Mouse (Mus musculus): ENCODE data around the gene Uchl4. TPM values are rescaled to one million over a fixed set of nuclear protein-coding genes. Genes with fewer than 3 reads are reported as not detected.
A peak's percentile ranks its signal among the peaks of the same experiment; 100 is the strongest.

Uchl4 gene
- polyA plus RNA-seq, 1 experiment from 2014 or later: 3.1 TPM

GRCm38 (mm10) chr9:64252591-64253020, 17.6 kb downstream of the Uchl4 start:
- H3K9me3 ChIP-seq (ENCODE audit: control insufficient read depth, low read length): no peaks in the 10 kb centered on the region
- 0 out of 2 replicates have a peak, but pooled peaks have one; percentile 14 for ATAC-seq (ENCODE audit: insufficient number of reproducible peaks, low FRiP score, low TSS enrichment, low read depth)

DNA sequence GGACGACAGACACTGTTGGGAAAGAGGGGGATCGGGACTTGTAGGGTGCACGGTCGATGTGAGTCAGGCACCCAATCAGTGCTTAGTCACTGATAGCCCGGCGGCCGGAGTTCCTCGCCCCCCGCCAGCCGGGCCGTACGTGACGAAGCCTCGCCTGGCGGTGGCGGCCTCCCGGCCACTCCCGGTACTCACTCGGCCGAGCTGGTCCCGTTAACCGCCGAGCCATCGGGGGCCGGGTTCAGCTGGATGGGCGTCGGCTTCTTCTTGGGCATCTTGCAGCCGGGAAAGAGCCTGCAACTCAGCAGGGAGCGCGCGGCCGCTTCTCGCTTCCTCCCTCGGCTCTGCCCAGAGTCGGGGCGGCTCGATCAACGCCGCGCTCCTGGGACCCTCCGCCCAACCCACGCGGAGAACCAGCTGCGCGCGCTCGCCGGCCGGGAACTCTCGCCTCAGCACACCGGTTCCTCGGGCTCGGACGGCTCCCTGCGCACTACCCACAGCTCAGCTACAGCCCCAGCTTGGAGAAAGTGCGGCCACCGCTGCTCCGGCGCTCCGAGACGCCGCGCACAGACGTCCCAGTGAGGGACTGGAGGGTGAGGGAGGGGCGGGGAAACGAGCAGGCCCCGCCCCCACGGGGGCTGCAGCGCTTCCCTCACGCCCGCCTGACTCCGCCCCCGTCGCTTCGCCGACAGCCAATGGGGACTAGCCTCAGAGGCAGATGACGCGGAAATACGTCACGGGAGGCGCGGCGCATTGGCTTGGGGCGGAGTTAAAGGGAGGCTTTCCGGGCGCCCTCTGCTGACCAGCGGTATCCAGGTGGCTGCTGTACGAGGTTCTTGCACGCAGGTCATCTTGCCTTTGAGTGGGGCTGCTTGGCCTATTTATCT, 18.3 kb downstream of the Uchl4 start, which contains the start of gene Map2k1:
TSS of gene Map2k1 (minus strand) at position 611 of the 884 bp plus-strand sequence.
- Histone ChIP-seq H3K9ac (ENCODE audit: low read length) (peak within 1 kb of the TSS; percentile 72), H3K4me1 (ENCODE audit: control insufficient read depth, insufficient read depth, low read length) (no peaks in the 10 kb centered on the region), H3K36me3 (ENCODE audit: control insufficient read depth, insufficient read depth, low read length) (no peaks in the 10 kb centered on the region; the same call in 1 of the 2 replicates), H3K27me3 (ENCODE audit: control insufficient read depth, insufficient read depth, low read length) (no peaks in the 10 kb centered on the region), H3K4me2 (ENCODE audit: low read depth, severe bottlenecking) (peak within 1 kb of the TSS; percentile 87), H3K9me3 (ENCODE audit: control insufficient read depth, low read length) (no peaks in the 10 kb centered on the region), H3K4me3 (ENCODE audit: low read depth, low read length) (peak within 1 kb of the TSS; percentile 92), H3K27ac (replicated peaks; ENCODE audit: low read depth, low read length) (peak within 1 kb of the TSS; percentile 56)
- peak; percentile 96 for ATAC-seq (ENCODE audit: insufficient number of reproducible peaks, low FRiP score, low TSS enrichment, low read depth)
- peak; percentile 100 for DNase-seq (ENCODE audit: low spot score)
- WGBS: under 1% methylated on average over 82 of the region's 89 CpGs

More at GRCm38 (mm10) chr9:64252591-64253020, 17.6 kb downstream of the Uchl4 start:
- Histone ChIP-seq H3K4me1 (ENCODE audit: control insufficient read depth, insufficient read depth, low read length) (no peaks in the 10 kb centered on the region), H3K27ac (replicated peaks; ENCODE audit: low read depth, low read length) (peak overlapping the region; percentile 56), H3K36me3 (ENCODE audit: control insufficient read depth, insufficient read depth, low read length) (no peaks in the 10 kb centered on the region; the same call in 1 of the 2 replicates), H3K4me2 (ENCODE audit: low read depth, severe bottlenecking) (peak overlapping the region; percentile 87), H3K4me3 (ENCODE audit: low read depth, low read length) (peak overlapping the region; percentile 92), H3K27me3 (ENCODE audit: control insufficient read depth, insufficient read depth, low read length) (no peaks in the 10 kb centered on the region), H3K9ac (ENCODE audit: low read length) (peak overlapping the region; percentile 72)
- WGBS: under 1% methylated on average over 16 of the region's 16 CpGs
- DNase-seq (ENCODE audit: low spot score): peak; percentile 42

DNA sequence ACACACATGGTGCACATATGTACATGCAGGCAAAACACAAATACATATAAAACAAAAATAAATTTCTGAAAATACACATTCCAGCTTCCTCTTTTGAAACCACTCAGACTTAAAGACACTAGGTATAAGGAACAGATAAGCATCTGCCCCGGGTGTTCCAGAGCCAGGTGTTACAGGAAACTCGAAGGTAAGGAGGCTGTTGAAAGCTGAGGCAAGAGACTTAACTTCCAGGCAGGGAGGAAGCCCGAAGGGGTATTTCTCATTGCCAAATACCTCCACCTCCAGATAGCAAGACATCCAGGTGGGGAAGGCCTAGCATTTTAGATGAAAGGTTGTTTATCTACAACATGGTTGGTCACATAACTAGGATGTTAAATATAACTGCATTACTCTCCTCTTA, 20.4 kb downstream of the Uchl4 start:
- Histone ChIP-seq H3K36me3 (ENCODE audit: control insufficient read depth, insufficient read depth, low read length) (no peaks in the 10 kb centered on the region), H3K4me2 (ENCODE audit: low read depth, severe bottlenecking) (no peak overlapping the region), H3K4me1 (ENCODE audit: control insufficient read depth, insufficient read depth, low read length) (no peaks in the 10 kb centered on the region), H3K9ac (ENCODE audit: low read length) (no peak overlapping the region), H3K4me3 (ENCODE audit: low read depth, low read length) (no peak overlapping the region), H3K27ac (replicated peaks; ENCODE audit: low read depth, low read length) (no peak overlapping the region), H3K9me3 (ENCODE audit: control insufficient read depth, low read length) (no peaks in the 10 kb centered on the region), H3K27me3 (ENCODE audit: control insufficient read depth, insufficient read depth, low read length) (no peaks in the 10 kb centered on the region)
- DNase-seq (ENCODE audit: low spot score) (no peak), ATAC-seq (ENCODE audit: insufficient number of reproducible peaks, low FRiP score, low TSS enrichment, low read depth) (no peak)
- 82% methylated on average over 3 of the region's 3 CpGs for WGBS

GRCm38 (mm10) chr9:64256204-64256603, 21.2 kb downstream of the Uchl4 start:
- WGBS: 88% methylated on average over 3 of the region's 3 CpGs
- no peak for DNase-seq (ENCODE audit: low spot score)

GRCm38 (mm10) chr9:64259906-64260305, 24.9 kb downstream of the Uchl4 start:
- ATAC-seq (ENCODE audit: insufficient number of reproducible peaks, low FRiP score, low TSS enrichment, low read depth) (no peak), DNase-seq (ENCODE audit: low spot score) (no peak)
- Histone ChIP-seq H3K9ac (ENCODE audit: low read length) (no peak overlapping the region), H3K4me1 (ENCODE audit: control insufficient read depth, insufficient read depth, low read length) (no peaks in the 10 kb centered on the region), H3K27ac (replicated peaks; ENCODE audit: low read depth, low read length) (no peak overlapping the region), H3K36me3 (ENCODE audit: control insufficient read depth, insufficient read depth, low read length) (no peaks in the 10 kb centered on the region), H3K27me3 (ENCODE audit: control insufficient read depth, insufficient read depth, low read length) (no peaks in the 10 kb centered on the region), H3K4me2 (ENCODE audit: low read depth, severe bottlenecking) (no peak overlapping the region), H3K4me3 (ENCODE audit: low read depth, low read length) (no peak overlapping the region), H3K9me3 (ENCODE audit: control insufficient read depth, low read length) (no peaks in the 10 kb centered on the region)
- WGBS: 90% methylated on average over 5 of the region's 5 CpGs

More at GRCm38 (mm10) chr9:64256204-64256603, 21.2 kb downstream of the Uchl4 start:
- ATAC-seq (ENCODE audit: insufficient number of reproducible peaks, low FRiP score, low TSS enrichment, low read depth): no peak
- Histone ChIP-seq H3K4me1 (ENCODE audit: control insufficient read depth, insufficient read depth, low read length) (no peaks in the 10 kb centered on the region), H3K9me3 (ENCODE audit: control insufficient read depth, low read length) (no peaks in the 10 kb centered on the region), H3K27me3 (ENCODE audit: control insufficient read depth, insufficient read depth, low read length) (no peaks in the 10 kb centered on the region), H3K36me3 (ENCODE audit: control insufficient read depth, insufficient read depth, low read length) (no peaks in the 10 kb centered on the region), H3K27ac (replicated peaks; ENCODE audit: low read depth, low read length) (no peak overlapping the region), H3K4me3 (ENCODE audit: low read depth, low read length) (no peak overlapping the region), H3K9ac (ENCODE audit: low read length) (no peak overlapping the region), H3K4me2 (ENCODE audit: low read depth, severe bottlenecking) (no peak overlapping the region)

GRCm38 (mm10) chr9:64261023-64261422, 26.0 kb downstream of the Uchl4 start:
- H3K9me3 ChIP-seq (ENCODE audit: control insufficient read depth, low read length): no peaks in the 10 kb centered on the region
- no peak overlapping the region for H3K27ac ChIP-seq (replicated peaks; ENCODE audit: low read depth, low read length)
- no peaks in the 10 kb centered on the region for H3K27me3 ChIP-seq (ENCODE audit: control insufficient read depth, insufficient read depth, low read length)
- ATAC-seq (ENCODE audit: insufficient number of reproducible peaks, low FRiP score, low TSS enrichment, low read depth) (no peak), DNase-seq (ENCODE audit: low spot score) (no peak)
- H3K4me1 ChIP-seq (ENCODE audit: control insufficient read depth, insufficient read depth, low read length): no peaks in the 10 kb centered on the region
- no peak overlapping the region for H3K4me2 ChIP-seq (ENCODE audit: low read depth, severe bottlenecking)
- H3K9ac ChIP-seq (ENCODE audit: low read length): no peak overlapping the region
- no peak overlapping the region for H3K4me3 ChIP-seq (ENCODE audit: low read depth, low read length)
- H3K36me3 ChIP-seq (ENCODE audit: control insufficient read depth, insufficient read depth, low read length): no peaks in the 10 kb centered on the region
- WGBS: 88% methylated on average over 4 of the region's 4 CpGs

DNA sequence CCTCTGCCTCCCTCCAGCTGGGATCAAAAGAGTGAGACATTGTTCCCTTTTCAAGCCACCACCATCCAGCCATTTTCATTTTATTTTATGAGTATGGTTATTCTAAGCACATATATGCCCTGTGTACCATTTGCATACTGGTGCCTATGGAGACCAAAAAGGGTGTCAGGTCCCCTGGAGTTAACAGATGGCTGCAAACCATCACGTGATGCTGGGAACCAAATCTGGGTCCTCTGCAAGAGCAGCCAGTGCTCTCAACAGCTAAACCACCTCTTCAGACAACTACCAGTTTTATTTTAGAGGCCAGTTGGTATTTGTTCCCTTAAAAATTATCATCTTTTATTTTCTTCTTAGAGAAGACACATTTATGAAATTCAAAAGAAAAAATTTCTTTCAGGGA, 29.8 kb downstream of the Uchl4 start:
- Histone ChIP-seq H3K27me3 (ENCODE audit: control insufficient read depth, insufficient read depth, low read length) (no peaks in the 10 kb centered on the region), H3K4me2 (ENCODE audit: low read depth, severe bottlenecking) (no peak overlapping the region), H3K36me3 (ENCODE audit: control insufficient read depth, insufficient read depth, low read length) (no peaks in the 10 kb centered on the region), H3K9me3 (ENCODE audit: control insufficient read depth, low read length) (no peaks in the 10 kb centered on the region), H3K4me3 (ENCODE audit: low read depth, low read length) (no peak overlapping the region), H3K4me1 (ENCODE audit: control insufficient read depth, insufficient read depth, low read length) (no peaks in the 10 kb centered on the region), H3K9ac (ENCODE audit: low read length) (no peak overlapping the region), H3K27ac (replicated peaks; ENCODE audit: low read depth, low read length) (no peak overlapping the region)
- DNase-seq (ENCODE audit: low spot score) (no peak), ATAC-seq (ENCODE audit: insufficient number of reproducible peaks, low FRiP score, low TSS enrichment, low read depth) (no peak)
- WGBS: 21% methylated on average over 1 of the region's 1 CpGs

DNA sequence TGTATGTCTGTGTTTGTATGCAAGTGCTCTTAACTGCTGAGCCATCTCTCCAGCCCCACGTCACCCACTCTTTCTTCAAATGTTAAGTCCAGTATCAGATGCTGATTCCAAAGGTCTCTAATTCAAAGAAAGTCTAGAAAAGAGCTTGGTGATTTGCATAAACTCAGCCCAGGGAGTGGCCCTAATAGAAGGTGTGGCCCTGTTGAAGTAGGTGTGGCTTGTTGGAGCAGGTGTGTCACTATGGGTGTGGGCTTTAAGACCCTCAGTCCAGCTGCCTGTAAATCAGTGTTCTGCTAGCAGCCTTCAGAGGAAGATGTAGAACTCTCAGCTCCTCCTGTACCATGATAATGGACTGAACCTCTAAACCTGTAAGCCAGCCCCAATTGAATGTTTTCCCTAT, 32.2 kb downstream of the Uchl4 start:
- WGBS: 97% methylated on average over 1 of the region's 1 CpGs
- Histone ChIP-seq H3K9ac (ENCODE audit: low read length) (no peak overlapping the region), H3K36me3 (ENCODE audit: control insufficient read depth, insufficient read depth, low read length) (no peaks in the 10 kb centered on the region), H3K27me3 (ENCODE audit: control insufficient read depth, insufficient read depth, low read length) (no peaks in the 10 kb centered on the region), H3K4me1 (ENCODE audit: control insufficient read depth, insufficient read depth, low read length) (no peaks in the 10 kb centered on the region), H3K4me2 (ENCODE audit: low read depth, severe bottlenecking) (no peak overlapping the region), H3K27ac (replicated peaks; ENCODE audit: low read depth, low read length) (no peak overlapping the region), H3K4me3 (ENCODE audit: low read depth, low read length) (no peak overlapping the region), H3K9me3 (ENCODE audit: control insufficient read depth, low read length) (no peaks in the 10 kb centered on the region)
- no peak for DNase-seq (ENCODE audit: low spot score)
- ATAC-seq (ENCODE audit: insufficient number of reproducible peaks, low FRiP score, low TSS enrichment, low read depth): no peak
